Mouse (Mus musculus) bone marrow, adult 2 months (tissue): ENCODE data around the gene Hsdl2. TPM values are rescaled to one million over a fixed set of nuclear protein-coding genes. Genes with fewer than 3 reads are reported as not detected.

ENCODE experiments used
- H3K27ac ChIP-seq: fragments of 200-500 bp; 2 replicates; pipeline ENCODE4 v1.5.1; 2012; ENCODE audit warnings: low read depth, mild to moderate bottlenecking, control low read depth, inconsistent platforms, low read length; ENCODE audit not compliant: control insufficient read depth, poor library complexity, insufficient read depth
- H3K4me1 ChIP-seq: fragments of 200-500 bp; 2 replicates; pipeline ENCODE4 v1.6.1; 2011; ENCODE audit warnings: low read length; ENCODE audit not compliant: control insufficient read depth, insufficient read depth
- H3K4me3 ChIP-seq: fragments of 200-500 bp; replicated peaks from 2 replicates; pipeline ENCODE3; 2011; ENCODE audit warnings: mild to moderate bottlenecking, low read depth, low read length, control low read depth; ENCODE audit not compliant: control insufficient read depth
- CTCF ChIP-seq: fragments of 200-500 bp; IDR thresholded peaks from 2 replicates; pipeline ENCODE4 v1.5.1; 2011; ENCODE audit warnings: low read length, control low read depth; ENCODE audit not compliant: control insufficient read depth, insufficient read depth
- POLR2A ChIP-seq: fragments of 200-500 bp; IDR thresholded peaks from 2 replicates; pipeline ENCODE4 v1.6.1; 2011; ENCODE audit warnings: low read depth, mild to moderate bottlenecking, control low read depth, low read length, borderline replicate concordance; ENCODE audit not compliant: control insufficient read depth
- WGBS: fragments of 180-500 bp; shearing (Covaris S2); methylation state at CpG from one replicate; pipeline ENCODE4 v1.1.7; 2018; 5-methylcytosine and 5-hydroxymethylcytosine counted together
- polyA plus RNA-seq: library from polyadenylated mRNA; stranded (reverse); fragments of >200 nt; gene quantifications from 2 replicates; pipeline ENCODE4 v1.2.4, GENCODE M21; 2011; ENCODE audit warnings: low replicate concordance; ENCODE audit not compliant: missing spikeins, insufficient read depth, insufficient read length

The Hsdl2 gene
- polyA plus RNA-seq, 1 experiment: 15.2 TPM

GRCm38 (mm10) chr4:59642657-59643056, 61.3 kb downstream of the Hsdl2 start:
- Histone ChIP-seq H3K4me3 (no peak overlapping the region), H3K27ac (no peak overlapping the region), H3K4me1 (no peaks in the 10 kb centered on the region; the same call in 1 of the 2 replicates)
- 87% methylated on average over 2 of the region's 2 CpGs for WGBS
- TF ChIP-seq POLR2A (no peak), CTCF (no peak)

- Histone ChIP-seq H3K4me1 (no peaks in the 10 kb centered on the region; the same call in 1 of the 2 replicates), H3K27ac (no peak overlapping the region), H3K4me3 (no peak overlapping the region)
- WGBS: 79% methylated on average over 3 of the region's 3 CpGs
- TF ChIP-seq CTCF (no peak), POLR2A (no peak)
These were observed 63.1 kb downstream of the Hsdl2 start for GRCm38 (mm10) chr4:59644431-59644830.

DNA sequence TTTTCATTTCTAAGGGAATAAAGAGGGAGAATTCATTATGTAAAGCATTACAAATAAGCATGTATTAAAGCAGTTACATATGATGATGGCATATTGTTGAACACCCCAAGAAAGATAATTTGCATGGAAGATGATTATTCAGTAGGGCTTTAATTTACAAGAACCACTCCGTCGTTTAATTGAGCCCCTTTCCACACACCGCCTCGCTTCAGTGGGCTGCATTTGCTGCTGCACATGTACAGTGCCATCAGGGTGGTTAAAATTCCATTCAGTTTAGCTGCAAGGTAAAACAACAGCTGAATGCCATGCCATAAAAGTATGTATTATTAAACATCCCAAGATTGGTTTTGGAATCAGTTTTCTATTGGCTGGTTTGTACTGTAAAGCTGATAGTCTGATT, 63.6 kb downstream of the Hsdl2 start:
- H3K4me1 ChIP-seq: no peaks in the 10 kb centered on the region
- H3K27ac ChIP-seq: no peak overlapping the region
- no peak for TF ChIP-seq CTCF
- no peak for TF ChIP-seq POLR2A
- WGBS: 93% methylated on average over 4 of the region's 4 CpGs
- no peak overlapping the region for H3K4me3 ChIP-seq

- 56% methylated on average over 2 of the region's 2 CpGs for WGBS
- Histone ChIP-seq H3K4me3 (no peak overlapping the region), H3K4me1 (no peaks in the 10 kb centered on the region), H3K27ac (no peak overlapping the region)
- TF ChIP-seq CTCF (no peak), POLR2A (no peak)
These were observed 64.2 kb downstream of the Hsdl2 start for GRCm38 (mm10) chr4:59645610-59646009.

DNA sequence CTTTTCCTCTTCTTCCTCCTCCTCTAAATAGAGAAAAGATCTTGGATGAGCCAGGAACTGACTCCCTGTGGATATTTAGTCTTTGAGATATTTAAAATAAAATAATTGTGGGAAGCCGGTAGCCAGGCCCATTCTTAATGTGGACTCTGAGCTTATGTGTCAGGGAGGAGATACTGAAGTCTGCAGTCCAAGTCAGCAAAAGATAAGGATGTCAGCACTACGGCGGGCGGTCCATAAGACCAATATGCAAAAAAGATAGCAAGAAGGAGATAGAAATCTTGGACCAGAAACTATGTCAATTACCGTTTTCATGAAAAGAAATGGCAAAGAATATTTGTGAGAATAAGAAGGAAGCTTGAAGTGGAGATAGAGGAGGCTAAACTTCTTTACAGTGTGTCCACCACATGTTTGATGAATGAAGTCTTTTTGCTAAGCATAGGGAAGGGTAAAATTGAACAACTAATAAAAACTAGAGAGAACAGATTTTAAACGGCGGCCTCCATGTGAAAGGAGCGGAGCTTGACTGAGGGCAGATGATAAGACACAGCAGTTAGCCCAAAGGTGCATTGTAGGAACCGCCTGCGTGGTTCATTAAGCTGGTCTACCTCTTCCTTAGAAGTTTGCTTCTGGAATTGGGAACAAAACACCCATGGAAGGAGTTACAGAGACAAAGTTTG, 64.8 kb downstream of the Hsdl2 start:
- Histone ChIP-seq H3K4me3 (no peak overlapping the region), H3K27ac (no peak overlapping the region), H3K4me1 (no peaks in the 10 kb centered on the region)
- TF ChIP-seq POLR2A (no peak), CTCF (no peak)
- WGBS: 58% methylated on average over 10 of the region's 10 CpGs

DNA sequence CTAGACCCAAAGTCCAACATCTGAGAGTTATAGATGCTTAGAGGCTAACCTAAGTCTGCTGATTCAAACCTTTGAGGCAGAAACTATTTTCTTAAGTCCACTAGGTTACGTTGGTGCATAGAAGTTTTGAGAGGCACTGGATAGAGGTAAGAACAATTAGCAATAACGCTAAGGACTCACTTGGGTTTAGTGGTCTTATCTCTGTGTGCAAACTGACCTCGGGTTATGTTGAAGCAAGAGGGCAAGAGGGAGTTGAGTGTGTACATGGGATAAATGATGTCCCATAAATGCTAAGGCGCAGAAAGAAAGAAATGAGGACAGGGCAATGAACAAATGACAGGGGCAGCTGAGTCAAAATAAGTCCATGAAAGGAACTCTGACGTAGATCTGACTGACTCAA, 67.8 kb downstream of the Hsdl2 start:
- no peak for TF ChIP-seq POLR2A
- no peak for TF ChIP-seq CTCF
- Histone ChIP-seq H3K4me1 (no peaks in the 10 kb centered on the region), H3K27ac (no peak overlapping the region), H3K4me3 (no peak overlapping the region)
- 71% methylated on average over 5 of the region's 5 CpGs for WGBS

- no peaks in the 10 kb centered on the region for H3K4me1 ChIP-seq
- TF ChIP-seq CTCF (no peak), POLR2A (no peak)
- H3K27ac ChIP-seq: no peak overlapping the region
- H3K4me3 ChIP-seq: no peak overlapping the region
- 74% methylated on average over 1 of the region's 1 CpGs for WGBS
These were observed 70.9 kb downstream of the Hsdl2 start for GRCm38 (mm10) chr4:59652166-59652681.

DNA sequence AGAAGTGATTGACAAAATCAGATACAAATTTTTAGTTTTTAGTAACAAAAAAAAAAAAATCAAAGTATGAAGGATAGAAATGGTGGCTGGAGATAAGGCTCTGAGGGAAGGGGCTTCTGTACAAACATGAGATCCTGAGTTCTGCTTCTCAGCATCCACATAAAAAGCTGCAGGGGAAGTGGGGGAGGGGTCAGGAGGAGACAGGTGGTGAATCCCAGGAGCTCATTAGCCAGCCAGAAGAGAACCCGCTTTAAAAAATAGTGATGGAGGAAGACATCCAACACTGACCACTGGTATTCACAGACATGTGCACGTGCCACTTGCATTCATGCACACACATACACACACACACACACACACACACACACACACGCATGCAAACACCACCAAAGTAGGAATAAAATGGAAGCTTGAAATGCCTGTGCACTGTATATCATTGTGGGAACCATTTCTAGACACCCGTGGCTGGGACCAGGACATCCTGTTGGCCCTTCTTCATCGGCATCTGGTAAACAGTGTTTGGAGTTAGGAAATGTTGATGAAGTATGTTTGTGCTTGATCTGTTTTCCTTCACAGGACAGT, 74.8 kb downstream of the Hsdl2 start:
- H3K4me3 ChIP-seq: no peak overlapping the region
- WGBS: 70% methylated on average over 5 of the region's 5 CpGs
- no peak overlapping the region for H3K27ac ChIP-seq
- no peaks in the 10 kb centered on the region for H3K4me1 ChIP-seq
- no peak for TF ChIP-seq CTCF
- TF ChIP-seq POLR2A: no peak
